ENCODE assay signal across 27 mouse cellular contexts in genomic region chr11:94324618-94325017, GRCm38 (mm10). TPM values are rescaled to one million over a fixed set of nuclear protein-coding genes. Genes with fewer than 3 reads are reported as not detected.
A peak's percentile ranks its signal among the peaks of the same experiment; 100 is the strongest.
DNase-seq lines count a peak whose midpoint lies in the region; ATAC-seq and TF ChIP-seq lines count a peak whose summit lies in the region.
"Had no signal": no experiment of that assay in that cellular context is flagged by ENCODE, and none has a peak within 500 bp of the region (broad histone marks: within the 10 kb centered on the region; RNA-seq: fewer than 3 reads in every experiment).

No protein-coding gene starts in this region.

- H3K27me3 ChIP-seq in heart, embryonic 10.5 days (ENCODE audit: insufficient read depth, poor library complexity, severe bottlenecking): no peaks in the 10 kb centered on the region
- no peaks in the 10 kb centered on the region for H3K27me3 ChIP-seq in midbrain, embryonic 11.5 days (ENCODE audit: control insufficient read depth, insufficient read depth, low read length)
- H3K27me3 ChIP-seq in midbrain, embryonic 14.5 days (ENCODE audit: control insufficient read depth, insufficient read depth, low read length): no peaks in the 10 kb centered on the region
- H3K27me3 ChIP-seq in CH12.LX (replicated peaks) (no peaks in the 10 kb centered on the region), myocyte (ENCODE audit: control insufficient read depth, insufficient read depth, insufficient read length) (no peaks in the 10 kb centered on the region)
- H3K27me3 ChIP-seq: Patski had no signal

- H3K27ac ChIP-seq in heart, embryonic 10.5 days: no peak overlapping the region
- no peak overlapping the region for H3K27ac ChIP-seq in midbrain, embryonic 11.5 days (ENCODE audit: low read depth, low read length)
- no peak overlapping the region for H3K27ac ChIP-seq in midbrain, embryonic 14.5 days (replicated peaks; ENCODE audit: low read depth, low read length)
- no peak overlapping the region for H3K27ac ChIP-seq in CH12.LX (ENCODE audit: insufficient read depth, low read depth)

- no peak for TF ChIP-seq RAD21 in CH12.LX (IDR thresholded peaks at IDR 0.05; ENCODE audit: low read depth, low read length)

- TF ChIP-seq POLR2A in CH12.LX (IDR thresholded peaks at IDR 0.05; ENCODE audit: low read depth, low read length) (no peak), myocyte (IDR thresholded peaks at IDR 0.05; ENCODE audit: insufficient read length, low read depth) (no peak)

- H3K79me2 ChIP-seq in CH12.LX (replicated peaks; ENCODE audit: control insufficient read depth, extremely low read depth, insufficient read depth, poor library complexity, severe bottlenecking): peaks cover 32% of the 10 kb centered on the region
- peaks cover 33% of the 10 kb centered on the region for H3K79me2 ChIP-seq in myocyte (ENCODE audit: control insufficient read depth, insufficient read depth)

- H3K4me2 ChIP-seq in midbrain, embryonic 11.5 days: no peak overlapping the region
- no peak overlapping the region for H3K4me2 ChIP-seq in midbrain, embryonic 14.5 days (ENCODE audit: low read length)
- H3K4me2 ChIP-seq in CH12.LX (ENCODE audit: insufficient read depth, low read depth, poor library complexity, severe bottlenecking): peak overlapping the region; percentile 49
- peak overlapping the region; percentile 57 for H3K4me2 ChIP-seq in myocyte (ENCODE audit: low read depth)

- H3K36me3 ChIP-seq in heart, embryonic 10.5 days: peaks cover 3% of the 10 kb centered on the region; the same call in 1 of the 2 replicates
- no peaks in the 10 kb centered on the region for H3K36me3 ChIP-seq in midbrain, embryonic 11.5 days (ENCODE audit: control insufficient read depth, insufficient read depth, low read length)
- H3K36me3 ChIP-seq in midbrain, embryonic 14.5 days (ENCODE audit: control insufficient read depth, insufficient read depth, low read length): no peaks in the 10 kb centered on the region
- H3K36me3 ChIP-seq in CH12.LX (replicated peaks in 1 of 2; ENCODE audit: control insufficient read depth in 1 of 2, insufficient read depth in 1 of 2, low read length in 1 of 2) (peaks cover 0 to 4% of the 10 kb centered on the region in 2 experiments), myocyte (ENCODE audit: control insufficient read depth, insufficient read depth) (no peaks in the 10 kb centered on the region)

- no peak overlapping the region for H3K9ac ChIP-seq in midbrain, embryonic 11.5 days (ENCODE audit: low read length)
- H3K9ac ChIP-seq in midbrain, embryonic 14.5 days (replicated peaks; ENCODE audit: low read length): no peak overlapping the region
- no peak overlapping the region for H3K9ac ChIP-seq in CH12.LX (ENCODE audit: insufficient read depth, low read depth)

- H3K9me3 ChIP-seq in heart, embryonic 10.5 days: no peaks in the 10 kb centered on the region
- no peaks in the 10 kb centered on the region for H3K9me3 ChIP-seq in midbrain, embryonic 11.5 days (ENCODE audit: control insufficient read depth, low read length)
- H3K9me3 ChIP-seq in midbrain, embryonic 14.5 days (ENCODE audit: control insufficient read depth, low read length): no peaks in the 10 kb centered on the region
- no peaks in the 10 kb centered on the region for H3K9me3 ChIP-seq in CH12.LX (replicated peaks; ENCODE audit: low read length)
- H3K9me3 ChIP-seq: G1E had no signal

- DNase-seq in heart, adult 11 months: peak; percentile 72
- no peak for DNase-seq in heart, embryonic 10.5 days (ENCODE audit: low spot score)
- DNase-seq in midbrain, embryonic 11.5 days (ENCODE audit: low spot score, missing footprints): peak; percentile 60
- DNase-seq in midbrain, embryonic 14.5 days: no peak
- peak; percentile 30 for DNase-seq in CH12.LX (ENCODE audit: extremely low read depth)
- no peak for DNase-seq in cerebellum, adult 11-12 months
- DNase-seq: adrenal gland, adult 2 months; adrenal gland, adult 8-10 months; adrenal gland, postnatal 10 days; adrenal gland, postnatal 14 days; adrenal gland, postnatal 25 days; adrenal gland, postnatal 36 days; B cell, adult 2 months; cerebellum, adult 11 months; cerebellum, adult 18-20 months; cerebellum, adult 2 months had no signal

- no peak overlapping the region for H3ac ChIP-seq in myocyte (ENCODE audit: control insufficient read depth, insufficient read length)

- no peak for ATAC-seq in midbrain, embryonic 11.5 days (ENCODE audit: low FRiP score)
- no peak for ATAC-seq in midbrain, embryonic 14.5 days (ENCODE audit: low FRiP score, low TSS enrichment)
- ATAC-seq in megakaryocyte-erythroid progenitor cell, adult 5-6 weeks (replicated peaks; ENCODE audit: low FRiP score, low TSS enrichment, poor library complexity, severe bottlenecking): no peak
- ATAC-seq: activated CD4-positive, CD25-positive, alpha-beta regulatory T cell, adult 4 months; CD4-positive, CD25-positive, alpha-beta regulatory T cell, adult 4 months; Patski had no signal

- no peak overlapping the region for H3K4me3 ChIP-seq in heart, embryonic 10.5 days
- H3K4me3 ChIP-seq in midbrain, embryonic 11.5 days (ENCODE audit: low read depth, low read length): no peak overlapping the region
- no peak overlapping the region for H3K4me3 ChIP-seq in midbrain, embryonic 14.5 days (replicated peaks; ENCODE audit: low read depth, low read length)
- H3K4me3 ChIP-seq in CH12.LX (replicated peaks in 1 of 3; ENCODE audit: low read depth in 2 of 3, low read length in 2 of 3, poor library complexity in 1 of 3) (no peak overlapping the region), myocyte (no peak overlapping the region)

- TF ChIP-seq CTCF in CH12.LX (conservative IDR thresholded peaks at IDR 0.05 in 1 of 2, IDR thresholded peaks at IDR 0.05 in 1 of 2; ENCODE audit: low read depth in 2 of 2, low read length in 2 of 2): no peak

- in situ Hi-C loops in CH12.LX (cut with MboI; ENCODE audit: low pct_ligation_motif_present, low pct_unique_long_range_greater_than_20kb, low sequenced_read_pairs): no loop called here

- dilution Hi-C loops in CH12.LX (cut with MboI; ENCODE audit: extremely low pct_ligation_motif_present, extremely low pct_unique_long_range_greater_than_20kb, low sequenced_read_pairs): no loop called here

- WGBS in heart, embryonic 10.5 days: 60% methylated on average over 5 of the region's 5 CpGs
- WGBS in midbrain, embryonic 11.5 days: 91% methylated on average over 5 of the region's 5 CpGs
- WGBS in midbrain, embryonic 14.5 days: 91% methylated on average over 5 of the region's 5 CpGs

- no peak for TF ChIP-seq EP300 in CH12.LX (IDR thresholded peaks at IDR 0.05; ENCODE audit: low read length)

- H3K4me1 ChIP-seq in heart, embryonic 10.5 days: peaks cover 29% of the 10 kb centered on the region
- peaks cover 30% of the 10 kb centered on the region for H3K4me1 ChIP-seq in midbrain, embryonic 11.5 days (ENCODE audit: control insufficient read depth, insufficient read depth, low read length)
- peaks cover 25% of the 10 kb centered on the region for H3K4me1 ChIP-seq in midbrain, embryonic 14.5 days (ENCODE audit: control insufficient read depth, insufficient read depth, low read length)
- H3K4me1 ChIP-seq in CH12.LX (ENCODE audit: control insufficient read depth in 1 of 2, insufficient read depth in 2 of 2): peaks cover 2 to 43% of the 10 kb centered on the region in 2 experiments; a peak in 3 of 4 replicates

TF ChIP-seq in CH12.LX, 34 proteins besides CTCF, POLR2A, EP300 and RAD21 (continues in another document):
- TF ChIP-seq SIN3A (IDR thresholded peaks at IDR 0.05; ENCODE audit: low read length) (no peak), TCF12 (IDR thresholded peaks at IDR 0.05; ENCODE audit: low read depth, low read length) (0 out of 2 replicates have a peak, but pooled peaks have one; percentile 25), IRF4 (IDR thresholded peaks at IDR 0.05; ENCODE audit: low read depth, low read length) (peak; percentile 39)

TF ChIP-seq in myocyte, 11 proteins besides CTCF, POLR2A, EP300 and RAD21 (continues in another document):
- no peak for TF ChIP-seq MAX (IDR thresholded peaks at IDR 0.05; ENCODE audit: low read depth)
- TF ChIP-seq TCF3 (IDR thresholded peaks at IDR 0.05; ENCODE audit: insufficient read length, low read depth): no peak
- no peak for TF ChIP-seq POLR2AphosphoS2 (IDR thresholded peaks at IDR 0.05; ENCODE audit: insufficient read length, low read depth)
- TF ChIP-seq USF1 (IDR thresholded peaks at IDR 0.05; ENCODE audit: low read depth): no peak

RNA-seq across cellular contexts. Expression of gene Luc7l3, which starts 2.8 kb away (rescaled TPM):
- 66.3 and 93.4 TPM in 2 replicates for polyA plus RNA-seq in heart, embryonic 10.5 days (2016; fragmentation: Nextera tagmentation; extraction: Ambion mirVana)
- polyA plus RNA-seq in midbrain, embryonic 11.5 days (2014; fragmentation: Nextera tagmentation; extraction: Ambion mirVana): 113 and 130 TPM in 2 replicates
- polyA plus RNA-seq in midbrain, embryonic 14.5 days (2014; fragmentation: Nextera tagmentation; extraction: Ambion mirVana): 122 and 144 TPM in 2 replicates
- 57.7 and 82.3 TPM in 2 replicates for total RNA-seq in CH12.LX (2012; rRNA removed)
- total RNA-seq in CH12.LX (2014; rRNA removed): 69.8 and 82.2 TPM in 2 replicates
- 246 and 318 TPM in 2 replicates for polyA plus RNA-seq in CH12.LX (2012; ENCODE audit: insufficient read length, low read depth)
- polyA plus RNA-seq in myocyte (2012; fragmentation: generic; extraction: Trizol): 15.4 TPM
- total RNA-seq in megakaryocyte-erythroid progenitor cell, adult 5-6 weeks (2014; fragmentation: Nextera tagmentation): 184 and 223 TPM in 2 replicates
- 419 and 570 TPM in 2 replicates for total RNA-seq in megakaryocyte-erythroid progenitor cell, adult 5-6 weeks (2017)

RNA-seq across cellular contexts. Expression of gene Ankrd40, which starts 3.2 kb away (rescaled TPM):
- 16.3 and 20.3 TPM in 2 replicates for polyA plus RNA-seq in heart, embryonic 10.5 days (2016; fragmentation: Nextera tagmentation; extraction: Ambion mirVana)
- 21.5 and 27.4 TPM in 2 replicates for polyA plus RNA-seq in midbrain, embryonic 11.5 days (2014; fragmentation: Nextera tagmentation; extraction: Ambion mirVana)
- 11.9 and 13.1 TPM in 2 replicates for polyA plus RNA-seq in midbrain, embryonic 14.5 days (2014; fragmentation: Nextera tagmentation; extraction: Ambion mirVana)
- total RNA-seq in CH12.LX (2012; rRNA removed): 55.7 and 56.0 TPM in 2 replicates
- 62.0 and 64.5 TPM in 2 replicates for total RNA-seq in CH12.LX (2014; rRNA removed)
- polyA plus RNA-seq in CH12.LX (2012; ENCODE audit: insufficient read length, low read depth): 97.4 and 98.8 TPM in 2 replicates
- polyA plus RNA-seq in myocyte (2012; fragmentation: generic; extraction: Trizol): 105 TPM
- total RNA-seq in megakaryocyte-erythroid progenitor cell, adult 5-6 weeks (2014; fragmentation: Nextera tagmentation): 19.9 and 20.9 TPM in 2 replicates
- 41.5 and 44.8 TPM in 2 replicates for total RNA-seq in megakaryocyte-erythroid progenitor cell, adult 5-6 weeks (2017)

RNA-seq across cellular contexts. Expression of gene Gm21885, which starts 42.9 kb away (rescaled TPM):
- polyA plus RNA-seq in heart, embryonic 10.5 days (2016; fragmentation: Nextera tagmentation; extraction: Ambion mirVana): 0.18 TPM in 1 of 2 replicates, not detected in the other
- polyA plus RNA-seq in midbrain, embryonic 11.5 days (2014; fragmentation: Nextera tagmentation; extraction: Ambion mirVana): 0.34 and 0.43 TPM in 2 replicates
- 0.50 and 0.57 TPM in 2 replicates for polyA plus RNA-seq in midbrain, embryonic 14.5 days (2014; fragmentation: Nextera tagmentation; extraction: Ambion mirVana)
- total RNA-seq in CH12.LX (2012; rRNA removed) (0.21 and 0.55 TPM in 2 replicates), CH12.LX (2014; rRNA removed) (not detected in 2 replicates)
- polyA plus RNA-seq in CH12.LX (2012; ENCODE audit: insufficient read length, low read depth) (0.30 and 0.33 TPM in 2 replicates), myocyte (2012; fragmentation: generic; extraction: Trizol) (not detected)
- not detected in 2 replicates for total RNA-seq in megakaryocyte-erythroid progenitor cell, adult 5-6 weeks (2014; fragmentation: Nextera tagmentation)
- not detected in 2 replicates for total RNA-seq in megakaryocyte-erythroid progenitor cell, adult 5-6 weeks (2017)
- total RNA-seq: adrenal gland, adult 18-20 months; adrenal gland, adult 2 months; adrenal gland, adult 8-10 months; adrenal gland, postnatal 10 days; adrenal gland, postnatal 14 days; adrenal gland, postnatal 25 days; adrenal gland, postnatal 36 days; adrenal gland, postnatal 4 days; G1E; MEL had no signal
- polyA plus RNA-seq: adrenal gland, adult 2 months; brain, embryonic 14.5 days; C2C12; cerebellum, adult 2 months; G1E; Patski had no signal

Comparison
In these comparisons a context has a peak if more than half of its experiments do, and no peak if none do; other contexts are left out.
1. DNase-seq: peak in heart, adult 11 months (single experiment), midbrain, embryonic 11.5 days (single experiment) and CH12.LX (single experiment); none in heart, embryonic 10.5 days (single experiment), midbrain, embryonic 14.5 days (single experiment) and cerebellum, adult 11-12 months (single experiment).
2. H3K4me2 ChIP-seq: peak in CH12.LX (single experiment) and myocyte (single experiment); none in midbrain, embryonic 11.5 days (single experiment) and midbrain, embryonic 14.5 days (single experiment).